12 mouse cellular contexts compared by ENCODE assay signal in the genomic region with DNA sequence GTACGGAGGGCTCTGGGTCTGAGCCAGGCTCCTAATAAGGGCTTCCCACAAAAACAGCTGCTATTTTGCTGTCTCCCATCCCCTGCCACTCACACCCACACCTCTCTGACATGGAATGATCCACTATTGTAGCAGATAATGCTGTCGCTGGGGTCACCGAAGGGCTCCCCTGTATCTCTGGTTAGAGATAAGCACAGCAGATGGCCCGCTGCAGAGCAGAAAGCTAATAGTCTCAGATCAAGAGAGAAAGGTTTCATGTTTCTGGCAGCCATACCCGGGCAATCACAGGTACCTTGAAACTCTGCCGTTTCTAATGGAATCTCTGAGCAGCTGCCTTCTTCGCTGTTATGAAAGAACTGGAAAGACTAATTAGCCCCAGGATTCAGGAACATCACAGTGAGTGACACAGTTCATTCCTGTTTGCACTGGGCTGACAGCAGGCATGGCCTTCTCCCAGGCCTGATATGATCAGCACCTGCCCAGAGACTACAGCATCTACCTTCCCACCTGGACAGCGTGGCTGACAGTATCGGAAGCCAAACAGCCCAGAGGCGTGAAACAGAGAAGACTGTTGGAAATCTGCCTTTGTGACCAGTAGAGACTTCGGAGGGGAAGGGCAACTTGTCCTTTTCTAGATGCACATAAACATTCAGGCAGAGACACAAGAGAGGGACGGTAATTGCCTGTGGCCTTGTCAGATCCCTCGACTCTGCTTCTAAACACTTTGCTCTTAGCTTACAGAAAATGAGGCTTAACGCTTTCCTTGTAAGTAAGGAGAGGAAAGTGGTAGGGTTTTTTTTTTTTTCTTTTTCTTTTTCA.
DNase-seq lines count a peak whose midpoint lies in the region; ATAC-seq and TF ChIP-seq lines count a peak whose summit lies in the region.
"Had no signal": no experiment of that assay in that cellular context is flagged by ENCODE, and none has a peak within 500 bp of the region (broad histone marks: within the 10 kb centered on the region; RNA-seq: fewer than 3 reads in every experiment).

No protein-coding gene starts in this region.

- H3K4me3 ChIP-seq in heart, embryonic 11.5 days (ENCODE audit: low read depth, low read length): no peak overlapping the region
- H3K4me3 ChIP-seq in embryonic facial prominence, embryonic 14.5 days (ENCODE audit: low read depth, low read length): no peak overlapping the region
- no peak overlapping the region for H3K4me3 ChIP-seq in midbrain, embryonic 11.5 days (ENCODE audit: low read depth, low read length)
- no peak overlapping the region for H3K4me3 ChIP-seq in kidney, adult 2 months (ENCODE audit: insufficient read depth, low read depth, low read length)

- WGBS in heart, embryonic 11.5 days (ENCODE audit: insufficient replicate concordance): 24% methylated on average over 14 of the region's 14 CpGs
- WGBS in embryonic facial prominence, embryonic 14.5 days: 34% methylated on average over 14 of the region's 14 CpGs
- WGBS in midbrain, embryonic 11.5 days: 76% methylated on average over 14 of the region's 14 CpGs
- 56% methylated on average over 14 of the region's 14 CpGs for WGBS in kidney, adult 2 months

- no peaks in the 10 kb centered on the region for H3K36me3 ChIP-seq in heart, embryonic 11.5 days (ENCODE audit: control insufficient read depth, insufficient read depth, low read length)
- no peaks in the 10 kb centered on the region for H3K36me3 ChIP-seq in embryonic facial prominence, embryonic 14.5 days (ENCODE audit: control insufficient read depth, insufficient read depth, low read length)
- H3K36me3 ChIP-seq in midbrain, embryonic 11.5 days (ENCODE audit: control insufficient read depth, insufficient read depth, low read length): no peaks in the 10 kb centered on the region
- H3K36me3 ChIP-seq in kidney, adult 2 months (ENCODE audit: control insufficient read depth, insufficient read depth, low read length): no peaks in the 10 kb centered on the region

- no peak for DNase-seq in heart, adult 11 months
- peak; percentile 12 for DNase-seq in ZHBTc4 (ENCODE audit: low read depth, low spot score)
- peak; percentile 7 for DNase-seq in embryonic facial prominence, embryonic 14.5 days (ENCODE audit: low spot score)
- DNase-seq in midbrain, embryonic 11.5 days (ENCODE audit: low spot score, missing footprints): no peak
- DNase-seq in kidney, adult 2 months: no peak
- DNase-seq in left cerebral cortex, adult 11 months (ENCODE audit: low spot score): no peak
- DNase-seq: adrenal gland, postnatal 25 days; cerebellum, adult 8-10 months; lung, postnatal 10 days; right cerebral cortex, postnatal 14 days had no signal

- H3K9me3 ChIP-seq in heart, embryonic 11.5 days (replicated peaks; ENCODE audit: control insufficient read depth, low read length): no peaks in the 10 kb centered on the region
- H3K9me3 ChIP-seq in embryonic facial prominence, embryonic 14.5 days (ENCODE audit: control insufficient read depth, low read length): no peaks in the 10 kb centered on the region
- H3K9me3 ChIP-seq in midbrain, embryonic 11.5 days (ENCODE audit: control insufficient read depth, low read length): no peaks in the 10 kb centered on the region

- H3K27ac ChIP-seq in heart, embryonic 11.5 days (ENCODE audit: low read depth, low read length): no peak overlapping the region
- no peak overlapping the region for H3K27ac ChIP-seq in embryonic facial prominence, embryonic 14.5 days (replicated peaks; ENCODE audit: low read depth, low read length)
- peak overlapping the region; percentile 15; the same call in 1 of the 2 replicates for H3K27ac ChIP-seq in midbrain, embryonic 11.5 days (ENCODE audit: low read depth, low read length)
- no peak overlapping the region for H3K27ac ChIP-seq in kidney, adult 2 months (ENCODE audit: insufficient read depth, low read depth, low read length)

- H3K27me3 ChIP-seq in heart, embryonic 11.5 days (ENCODE audit: control insufficient read depth, insufficient read depth, low read length): no peaks in the 10 kb centered on the region
- H3K27me3 ChIP-seq in embryonic facial prominence, embryonic 14.5 days (replicated peaks; ENCODE audit: control insufficient read depth, insufficient read depth, low read length): no peaks in the 10 kb centered on the region
- H3K27me3 ChIP-seq in midbrain, embryonic 11.5 days (ENCODE audit: control insufficient read depth, insufficient read depth, low read length): no peaks in the 10 kb centered on the region
- no peaks in the 10 kb centered on the region for H3K27me3 ChIP-seq in kidney, adult 2 months (replicated peaks; ENCODE audit: control insufficient read depth, insufficient read depth, low read length)

- H3K4me1 ChIP-seq in heart, embryonic 11.5 days (ENCODE audit: control insufficient read depth, insufficient read depth, low read length): no peaks in the 10 kb centered on the region
- no peaks in the 10 kb centered on the region for H3K4me1 ChIP-seq in embryonic facial prominence, embryonic 14.5 days (ENCODE audit: control insufficient read depth, insufficient read depth, low read length)
- no peaks in the 10 kb centered on the region for H3K4me1 ChIP-seq in midbrain, embryonic 11.5 days (ENCODE audit: control insufficient read depth, insufficient read depth, low read length)
- H3K4me1 ChIP-seq in kidney, adult 2 months (ENCODE audit: control insufficient read depth, insufficient read depth, low read length): no peaks in the 10 kb centered on the region

- no peak overlapping the region for H3K9ac ChIP-seq in heart, embryonic 11.5 days (ENCODE audit: low read depth, low read length)
- no peak overlapping the region for H3K9ac ChIP-seq in embryonic facial prominence, embryonic 14.5 days (ENCODE audit: low read depth, low read length)
- H3K9ac ChIP-seq in midbrain, embryonic 11.5 days (ENCODE audit: low read length): no peak overlapping the region

- ATAC-seq in heart, embryonic 11.5 days (replicated peaks; ENCODE audit: insufficient number of reproducible peaks, low FRiP score, low TSS enrichment): no peak
- peak; percentile 47; the same call in 1 of the 2 replicates for ATAC-seq in embryonic facial prominence, embryonic 14.5 days (ENCODE audit: low read depth)
- ATAC-seq in midbrain, embryonic 11.5 days (ENCODE audit: low FRiP score): no peak
- ATAC-seq in megakaryocyte, adult 5-6 weeks (ENCODE audit: poor library complexity, severe bottlenecking): no peak

- no peak for TF ChIP-seq CTCF in kidney, adult 2 months (conservative IDR thresholded peaks at IDR 0.05; ENCODE audit: insufficient read depth, insufficient read length, low read depth, low read length)

- peak overlapping the region; percentile 47 for H3K4me2 ChIP-seq in heart, embryonic 11.5 days
- no peak overlapping the region for H3K4me2 ChIP-seq in embryonic facial prominence, embryonic 14.5 days (ENCODE audit: low read depth, low read length)
- H3K4me2 ChIP-seq in midbrain, embryonic 11.5 days: no peak overlapping the region

- no peak for TF ChIP-seq POLR2A in kidney, adult 2 months (IDR thresholded peaks at IDR 0.05; ENCODE audit: low read depth, low read length)

Comparison
In these comparisons a context has a peak if more than half of its experiments do, and no peak if none do; other contexts are left out.
1. DNase-seq: peak in ZHBTc4 (single experiment) and embryonic facial prominence, embryonic 14.5 days (single experiment); none in heart, adult 11 months (single experiment), midbrain, embryonic 11.5 days (single experiment), kidney, adult 2 months (single experiment) and left cerebral cortex, adult 11 months (single experiment).